Mouse (Mus musculus) CH12.LX (cell line): ENCODE measurements around the gene Tnpo1. TPM values are rescaled to one million over a fixed set of nuclear protein-coding genes. Genes with fewer than 3 reads are reported as not detected.

Source experiments
- DNase-seq: peaks from one replicate; pipeline ENCODE4 v3.0.0-alpha.2; 2013; ENCODE audit errors: extremely low read depth
- H3K27ac ChIP-seq: 2 replicates; pipeline ENCODE4 v1.5.1; 2012; ENCODE audit warnings: low read depth, mild to moderate bottlenecking, control low read depth, moderate library complexity; ENCODE audit not compliant: insufficient read depth
- H3K27me3 ChIP-seq: replicated peaks from 2 replicates; pipeline ENCODE3; 2012; ENCODE audit warnings: inconsistent platforms
- H3K36me3 ChIP-seq, 2 experiments: replicated peaks in 1 of 2; 2 replicates each; pipeline versions ENCODE3 to v1.6.1; 2012; ENCODE audit warnings: inconsistent platforms in 1 of 2, low read length in 1 of 2, mild to moderate bottlenecking in 1 of 2, mixed read lengths in 1 of 2, moderate library complexity in 1 of 2; ENCODE audit not compliant: control insufficient read depth in 1 of 2, insufficient read depth in 1 of 2
- H3K4me1 ChIP-seq, 2 experiments: 2 replicates each; pipeline ENCODE4 v1.6.1; 2012; ENCODE audit warnings: inconsistent platforms in 1 of 2, moderate library complexity in 1 of 2; ENCODE audit not compliant: insufficient read depth in 2 of 2, control insufficient read depth in 1 of 2
- H3K4me2 ChIP-seq: 2 replicates; pipeline ENCODE4 v1.6.1; 2012; ENCODE audit warnings: low read depth, mild to moderate bottlenecking, control low read depth; ENCODE audit not compliant: poor library complexity, insufficient read depth, severe bottlenecking
- H3K4me3 ChIP-seq, 3 experiments: fragments of 150-350 bp in 1 of 3; sonication (generic) in 1 of 3; replicated peaks in 1 of 3; 2 replicates each; pipeline versions ENCODE3 to v1.5.1; 2011 to 2012; ENCODE audit warnings: low read depth in 2 of 3, low read length in 2 of 3, mild to moderate bottlenecking in 2 of 3, moderate library complexity in 2 of 3, control low read depth in 1 of 3, improper control_type of control experiment in 1 of 3, inconsistent platforms in 1 of 3, mixed read lengths in 1 of 3; ENCODE audit not compliant: poor library complexity in 1 of 3
- H3K79me2 ChIP-seq: replicated peaks from 2 replicates; pipeline ENCODE4 v1.6.1; 2012; ENCODE audit warnings: mild to moderate bottlenecking, moderate library complexity; ENCODE audit not compliant: control insufficient read depth, poor library complexity, insufficient read depth, severe bottlenecking; ENCODE audit errors: extremely low read depth
- H3K9ac ChIP-seq: 2 replicates; pipeline ENCODE4 v1.6.1; 2012; ENCODE audit warnings: low read depth, mild to moderate bottlenecking, control low read depth, moderate library complexity; ENCODE audit not compliant: insufficient read depth
- H3K9me3 ChIP-seq: replicated peaks from 2 replicates; pipeline ENCODE3; 2012; ENCODE audit warnings: low read length, inconsistent platforms, mixed read lengths
- BHLHE40 ChIP-seq: IDR thresholded peaks from 2 replicates; pipeline ENCODE4 v1.6.1; 2011; ENCODE audit warnings: mild to moderate bottlenecking, low read depth, low read length, improper control_type of control experiment
- CHD1 ChIP-seq: IDR thresholded peaks from 2 replicates; pipeline ENCODE4 v1.6.1; 2012; ENCODE audit warnings: low read depth, low read length, improper control_type of control experiment, inconsistent platforms
- E2F4 ChIP-seq: IDR thresholded peaks from 2 replicates; pipeline ENCODE4 v1.6.1; 2011; ENCODE audit warnings: low read depth, low read length, improper control_type of control experiment; ENCODE audit not compliant: insufficient replicate concordance
- ELF1 ChIP-seq: IDR thresholded peaks from 2 replicates; pipeline ENCODE4 v1.6.1; 2014; ENCODE audit warnings: low read depth, mild to moderate bottlenecking, inconsistent platforms, low read length, improper control_type of control experiment
- EP300 ChIP-seq: IDR thresholded peaks from 2 replicates; pipeline ENCODE4 v1.6.1; 2011; ENCODE audit warnings: low read length, improper control_type of control experiment
- MAZ ChIP-seq: IDR thresholded peaks from 2 replicates; pipeline ENCODE4 v1.6.1; 2012; ENCODE audit warnings: low read depth, mild to moderate bottlenecking, inconsistent platforms, low read length, improper control_type of control experiment, moderate library complexity
- NRF1 ChIP-seq: IDR thresholded peaks from 2 replicates; pipeline ENCODE4 v1.6.1; 2014; ENCODE audit warnings: low read depth, mild to moderate bottlenecking, inconsistent platforms, low read length, improper control_type of control experiment, moderate library complexity
- POLR2AphosphoS2 ChIP-seq: IDR thresholded peaks from 2 replicates; pipeline ENCODE4 v1.6.1; 2011; ENCODE audit warnings: low read depth, low read length, improper control_type of control experiment
- RAD21 ChIP-seq: IDR thresholded peaks from 2 replicates; pipeline ENCODE4 v1.6.1; 2011; ENCODE audit warnings: low read depth, mild to moderate bottlenecking, low read length, improper control_type of control experiment, moderate library complexity
- RCOR1 ChIP-seq: conservative IDR thresholded peaks from 2 replicates; pipeline ENCODE4 v1.6.1; 2012; ENCODE audit warnings: low read depth, mild to moderate bottlenecking, inconsistent platforms, low read length, improper control_type of control experiment
- TBP ChIP-seq: conservative IDR thresholded peaks from 2 replicates; pipeline ENCODE4 v1.6.1; 2011; ENCODE audit warnings: low read depth, low read length, improper control_type of control experiment
- USF2 ChIP-seq: conservative IDR thresholded peaks from 2 replicates; pipeline ENCODE4 v1.6.1; 2011; ENCODE audit warnings: low read depth, low read length, improper control_type of control experiment
- ZC3H11A ChIP-seq: IDR thresholded peaks from 2 replicates; pipeline ENCODE4 v1.6.1; 2012; ENCODE audit warnings: low read depth, mild to moderate bottlenecking, inconsistent platforms, low read length, improper control_type of control experiment
- ZMIZ1 ChIP-seq: IDR thresholded peaks from 2 replicates; pipeline ENCODE4 v1.6.1; 2012; ENCODE audit warnings: low read depth, mild to moderate bottlenecking, inconsistent platforms, low read length, improper control_type of control experiment
- ZNF384 ChIP-seq: IDR thresholded peaks from 2 replicates; pipeline ENCODE4 v1.6.1; 2012; ENCODE audit warnings: low read depth, low read length, improper control_type of control experiment, inconsistent platforms
- dilution Hi-C: fragments of 300-500 bp; cut with MboI; formaldehyde crosslinking; loops from 2 replicates; pipeline ENCODE4 v1.14.3; 2020; ENCODE audit warnings: low sequenced_read_pairs; ENCODE audit not compliant: extremely low pct_unique_long_range_greater_than_20kb, extremely low pct_ligation_motif_present
- in situ Hi-C: fragments of 300-500 bp; cut with MboI; formaldehyde crosslinking; loops from 3 replicates; pipeline ENCODE4 v1.14.3; 2019; ENCODE audit warnings: low sequenced_read_pairs, low pct_ligation_motif_present, low pct_unique_long_range_greater_than_20kb, mixed read lengths
- polyA plus RNA-seq: library from polyadenylated mRNA; unstranded; fragments of >175 nt; gene quantifications from 2 replicates; pipeline ENCODE4 v1.2.1, GENCODE M21; 2012; ENCODE audit warnings: low read depth; ENCODE audit not compliant: insufficient read length
- total RNA-seq, 2 experiments: library from RNA; depleted of rRNA; stranded (reverse); fragments of 300-350 nt in 1 of 2; fragments of >200 nt in 1 of 2; gene quantifications; 2 replicates each; pipeline ENCODE4 v1.2.3; 2012 to 2014

Gene Tnpo1
- total and polyA plus RNA-seq, 3 experiments = 93.6 to 105 (median 95.9) TPM

DNA sequence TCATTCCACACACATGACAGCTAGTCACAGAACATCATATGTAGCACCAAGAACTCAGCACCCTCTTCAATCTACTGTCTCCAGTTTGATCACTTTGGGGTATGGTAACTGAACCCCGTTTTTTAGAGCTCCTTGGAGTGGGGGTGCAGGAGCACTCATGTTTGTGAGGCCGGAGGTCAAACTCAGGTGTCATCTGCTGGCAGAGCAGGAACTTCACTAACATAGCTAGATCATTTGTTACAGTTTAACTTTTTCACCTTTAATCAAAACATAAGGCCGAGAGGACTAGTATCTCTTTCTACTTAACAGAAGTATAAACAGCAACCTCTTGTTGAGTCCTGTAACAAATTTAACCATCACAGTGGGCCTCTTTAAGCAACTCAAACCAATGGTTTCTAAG lies 26.6 kb downstream of the Tnpo1 start:
- Histone ChIP-seq H3K4me2 (no peak overlapping the region), H3K27ac (no peak overlapping the region), H3K4me3 (no peak overlapping the region), H3K9ac (no peak overlapping the region), H3K4me1 (peaks cover 3 to 5% of the 10 kb centered on the region in 2 experiments; a peak in 1 of 4 replicates), H3K9me3 (no peaks in the 10 kb centered on the region), H3K79me2 (peaks cover 3% of the 10 kb centered on the region; the same call in 1 of the 2 replicates), H3K36me3 (peaks cover 0 to 17% of the 10 kb centered on the region in 2 experiments), H3K27me3 (no peaks in the 10 kb centered on the region)
- DNase-seq = no peak
- in situ Hi-C loops (no loop called here), dilution Hi-C loops (no loop called here)
- TF ChIP-seq USF2 (no peak), CHD1 (no peak), RAD21 (no peak), EP300 (no peak), RCOR1 (no peak), ZNF384 (no peak), ZMIZ1 (no peak)

GRCm38 (mm10) chr13:98897577-98897976 lies 28.6 kb downstream of the Tnpo1 start:
- no peak overlapping the region for H3K9ac ChIP-seq
- peaks cover 3% of the 10 kb centered on the region; the same call in 1 of the 2 replicates for H3K79me2 ChIP-seq
- H3K4me1 ChIP-seq = peaks cover 8 to 15% of the 10 kb centered on the region in 2 experiments
- in situ Hi-C loops (no loop called here), dilution Hi-C loops (no loop called here)
- peaks cover 0 to 14% of the 10 kb centered on the region in 2 experiments for H3K36me3 ChIP-seq
- H3K27me3 ChIP-seq = no peaks in the 10 kb centered on the region
- no peak overlapping the region for H3K4me3 ChIP-seq
- H3K27ac ChIP-seq = no peak overlapping the region
- no peak for DNase-seq
- no peak overlapping the region for H3K4me2 ChIP-seq
- H3K9me3 ChIP-seq = no peaks in the 10 kb centered on the region
- TF ChIP-seq E2F4 (no peak), TBP (no peak), RAD21 (no peak), BHLHE40 (no peak)
- TF ChIP-seq, all 38 proteins: peak for 0

- H3K27me3 ChIP-seq = no peaks in the 10 kb centered on the region
- no peak overlapping the region for H3K4me3 ChIP-seq
- H3K79me2 ChIP-seq = no peaks in the 10 kb centered on the region; the same call in 1 of the 2 replicates
- no peak overlapping the region for H3K9ac ChIP-seq
- H3K27ac ChIP-seq = no peak overlapping the region
- dilution Hi-C loops = no loop called here
- H3K9me3 ChIP-seq = no peaks in the 10 kb centered on the region
- no peak for DNase-seq
- H3K36me3 ChIP-seq = peaks cover 0 to 9% of the 10 kb centered on the region in 2 experiments
- H3K4me2 ChIP-seq = no peak overlapping the region
- in situ Hi-C loops = no loop called here
- TF ChIP-seq NRF1 (no peak), RAD21 (no peak), MAZ (no peak), ZC3H11A (no peak), E2F4 (no peak), ELF1 (no peak), POLR2AphosphoS2 (no peak)
- H3K4me1 ChIP-seq = peaks cover 5 to 14% of the 10 kb centered on the region in 2 experiments
Measured at GRCm38 (mm10) chr13:98896434-98897126, 29.6 kb downstream of the Tnpo1 start.
